Mouse (Mus musculus) MEL (cell line): Measurements from ENCODE around the gene Vnn1.

ENCODE experiments used
- BHLHE40 ChIP-seq: IDR thresholded peaks from 2 replicates; pipeline ENCODE4 v1.6.1; 2012; ENCODE audit warnings: low read depth, mild to moderate bottlenecking, inconsistent platforms, low read length, improper control_type of control experiment, borderline replicate concordance
- CHD1 ChIP-seq: IDR thresholded peaks from 2 replicates; pipeline ENCODE4 v1.6.1; 2012; ENCODE audit warnings: low read depth, mild to moderate bottlenecking, inconsistent platforms, low read length, improper control_type of control experiment
- CTCF ChIP-seq, 3 experiments: IDR thresholded peaks in 2 of 3; conservative IDR thresholded peaks in 1 of 3; 2 replicates each; pipeline ENCODE4 v1.5.1; 2011 to 2012; ENCODE audit warnings: low read length in 3 of 3, low read depth in 2 of 3, mild to moderate bottlenecking in 2 of 3, improper control_type of control experiment in 1 of 3, inconsistent platforms in 1 of 3, mixed read lengths in 1 of 3, moderate library complexity in 1 of 3; ENCODE audit not compliant: control insufficient read depth in 1 of 3, insufficient read depth in 1 of 3, poor library complexity in 1 of 3, severe bottlenecking in 1 of 3
- E2F4 ChIP-seq: IDR thresholded peaks from 2 replicates; pipeline ENCODE4 v1.6.1; 2011; ENCODE audit warnings: low read depth, low read length, improper control_type of control experiment, borderline replicate concordance
- EP300 ChIP-seq, 2 experiments: IDR thresholded peaks; 2 replicates each; pipeline ENCODE4 v1.6.1; 2011; ENCODE audit warnings: improper control_type of control experiment in 2 of 2, low read length in 2 of 2, low read depth in 1 of 2, mild to moderate bottlenecking in 1 of 2
- GATA1 ChIP-seq: IDR thresholded peaks from 2 replicates; pipeline ENCODE4 v1.6.1; 2011; ENCODE audit warnings: low read depth, low read length, improper control_type of control experiment
- MAFK ChIP-seq: IDR thresholded peaks from 2 replicates; pipeline ENCODE4 v1.6.1; 2011; ENCODE audit warnings: low read depth, mild to moderate bottlenecking, low read length, improper control_type of control experiment, borderline replicate concordance
- POLR2A ChIP-seq, 2 experiments: IDR thresholded peaks; 2 replicates each; pipeline ENCODE4 v1.6.1; 2011 to 2012; ENCODE audit warnings: low read length in 2 of 2, mild to moderate bottlenecking in 2 of 2, control low read depth in 1 of 2, improper control_type of control experiment in 1 of 2, low read depth in 1 of 2, moderate library complexity in 1 of 2; ENCODE audit not compliant: control insufficient read depth in 1 of 2, insufficient read depth in 1 of 2, poor library complexity in 1 of 2
- SIN3A ChIP-seq: IDR thresholded peaks from 2 replicates; pipeline ENCODE4 v1.6.1; 2012; ENCODE audit warnings: low read length, improper control_type of control experiment, inconsistent platforms
- USF2 ChIP-seq, 2 experiments: IDR thresholded peaks; 2 replicates each; pipeline ENCODE4 v1.6.1; 2011 to 2012; ENCODE audit warnings: improper control_type of control experiment in 2 of 2, low read length in 2 of 2, borderline replicate concordance in 1 of 2, inconsistent platforms in 1 of 2, low read depth in 1 of 2, mild to moderate bottlenecking in 1 of 2; ENCODE audit not compliant: insufficient read depth in 1 of 2
- ZC3H11A ChIP-seq: IDR thresholded peaks from 2 replicates; pipeline ENCODE4 v1.6.1; 2012; ENCODE audit warnings: low read depth, mild to moderate bottlenecking, inconsistent platforms, low read length, improper control_type of control experiment
- ZMIZ1 ChIP-seq: IDR thresholded peaks from 2 replicates; pipeline ENCODE4 v1.6.1; 2012; ENCODE audit warnings: low read depth, mild to moderate bottlenecking, inconsistent platforms, low read length, improper control_type of control experiment, moderate library complexity
- ZNF384 ChIP-seq: IDR thresholded peaks from 2 replicates; pipeline ENCODE4 v1.6.1; 2012; ENCODE audit warnings: low read depth, mild to moderate bottlenecking, inconsistent platforms, low read length, improper control_type of control experiment

GRCm38 (mm10) chr10:23951714-23952113 is 57.2 kb downstream of the Vnn1 start:
- TF ChIP-seq E2F4 (no peak), ZC3H11A (no peak), CHD1 (no peak), SIN3A (no peak), GATA1 (no peak), CTCF (IDR thresholded peaks at IDR 0.05 in 2 of 3, conservative IDR thresholded peaks at IDR 0.05 in 1 of 3; ENCODE audit: control insufficient read depth in 1 of 3, insufficient read depth in 1 of 3, low read depth in 2 of 3, low read length in 3 of 3, poor library complexity in 1 of 3, severe bottlenecking in 1 of 3) (no peak), EP300 (IDR thresholded peaks at IDR 0.05; ENCODE audit: low read depth in 1 of 2, low read length in 2 of 2) (no peak), ZMIZ1 (no peak), ZNF384 (no peak), BHLHE40 (no peak), POLR2A (IDR thresholded peaks at IDR 0.05; ENCODE audit: control insufficient read depth in 1 of 2, insufficient read depth in 1 of 2, low read depth in 1 of 2, low read length in 2 of 2, poor library complexity in 1 of 2) (no peak), USF2 (IDR thresholded peaks at IDR 0.05; ENCODE audit: borderline replicate concordance in 1 of 2, insufficient read depth in 1 of 2, low read depth in 1 of 2, low read length in 2 of 2) (no peak), MAFK (no peak)
